Mouse (Mus musculus) embryonic facial prominence, embryonic 12.5 days (tissue): ENCODE results near the gene Tmprss11f. TPM values are rescaled to one million over a fixed set of nuclear protein-coding genes. Genes with fewer than 3 reads are reported as not detected.
"Not testable (repeated sequence)": the region's sequence is repeated elsewhere in the genome, so short reads cannot be mapped to it uniquely, and the experiment has no call there.

ENCODE experiments used
- ATAC-seq: fragments of 200-750 bp; cut with Nextera tagmentation; 2 replicates; pipeline ENCODE4 v1.8.0; 2017; ENCODE audit not compliant: insufficient number of reproducible peaks, insufficient read depth, low FRiP score, low TSS enrichment
- H3K27ac ChIP-seq: fragments of 300-500 bp; sonication (generic); 2 replicates; pipeline ENCODE4 v1.5.1; 2016; ENCODE audit warnings: mild to moderate bottlenecking
- H3K27me3 ChIP-seq: fragments of 300-500 bp; sonication (generic); 2 replicates; pipeline ENCODE4 v1.6.1; 2016; ENCODE audit warnings: mild to moderate bottlenecking, moderate library complexity
- H3K36me3 ChIP-seq: fragments of 300-500 bp; sonication (generic); 2 replicates; pipeline ENCODE4 v1.6.1; 2016; ENCODE audit warnings: mild to moderate bottlenecking
- H3K4me1 ChIP-seq: fragments of 300-500 bp; sonication (generic); 2 replicates; pipeline ENCODE4 v1.6.1; 2016
- H3K4me2 ChIP-seq: fragments of 300-500 bp; sonication (generic); replicated peaks from 2 replicates; pipeline ENCODE4 v1.6.1; 2016; ENCODE audit warnings: mild to moderate bottlenecking, moderate library complexity
- H3K4me3 ChIP-seq: fragments of 300-500 bp; sonication (generic); 2 replicates; pipeline ENCODE4 v1.5.1; 2016; ENCODE audit warnings: mild to moderate bottlenecking
- H3K9ac ChIP-seq: fragments of 300-500 bp; sonication (generic); 2 replicates; pipeline ENCODE4 v1.6.1; 2016; ENCODE audit warnings: mild to moderate bottlenecking, moderate library complexity
- H3K9me3 ChIP-seq: fragments of 300-500 bp; sonication (generic); 2 replicates; pipeline ENCODE4 v1.6.1; 2016; ENCODE audit warnings: mild to moderate bottlenecking, moderate library complexity
- WGBS: fragments of 180-500 bp; shearing (Covaris S2); methylation state at CpG from one replicate; pipeline ENCODE4 v1.1.7; 2016; 5-methylcytosine and 5-hydroxymethylcytosine counted together
- polyA plus RNA-seq: library from polyadenylated mRNA; unstranded; fragments of >200 nt; fragmentation: Nextera tagmentation; extraction: Ambion mirVana; gene quantifications from 2 replicates; pipeline ENCODE4 v1.2.1, GENCODE M21; 2016

The Tmprss11f gene
- polyA plus RNA-seq, result 0.06 and 0.14 TPM in 2 replicates

- WGBS, result 68% methylated on average over 5 of the region's 5 CpGs
- Histone ChIP-seq H3K4me2 (no peak within 1 kb of the TSS), H3K27me3 (no peaks in the 10 kb centered on the region), H3K4me3 (no peak within 1 kb of the TSS), H3K27ac (no peak within 1 kb of the TSS), H3K9ac (no peak within 1 kb of the TSS), H3K9me3 (no peaks in the 10 kb centered on the region), H3K4me1 (no peaks in the 10 kb centered on the region), H3K36me3 (no peaks in the 10 kb centered on the region)
- no peak for ATAC-seq
Observed at GRCm38 (mm10) chr5:86632324-86632723, at the start of gene Tmprss11f. Tmprss11f (minus strand) TSS chr5:86632424.

GRCm38 (mm10) chr5:86676262-86676661 is 44.0 kb upstream of the Tmprss11f start, which contains the start of gene Tmprss11b:
Tmprss11b (minus strand) TSS chr5:86676362.
- Histone ChIP-seq H3K4me2 (no peak within 1 kb of the TSS), H3K9ac (no peak within 1 kb of the TSS), H3K4me1 (no peaks in the 10 kb centered on the region), H3K4me3 (no peak within 1 kb of the TSS), H3K9me3 (no peaks in the 10 kb centered on the region), H3K36me3 (no peaks in the 10 kb centered on the region), H3K27ac (no peak within 1 kb of the TSS), H3K27me3 (no peaks in the 10 kb centered on the region)
- no peak for ATAC-seq
- WGBS, result 66% methylated on average over 5 of the region's 5 CpGs

- not testable (repeated sequence) for H3K27ac ChIP-seq, H3K36me3 ChIP-seq, ATAC-seq, H3K4me1 ChIP-seq, H3K9ac ChIP-seq, H3K4me3 ChIP-seq, H3K27me3 ChIP-seq, H3K9me3 ChIP-seq, H3K4me2 ChIP-seq
- 31% methylated on average over 4 of the region's 4 CpGs for WGBS
Observed at GRCm38 (mm10) chr5:86649185-86649584, 17.0 kb upstream of the Tmprss11f start.

GRCm38 (mm10) chr5:86640795-86641194 is 8.6 kb upstream of the Tmprss11f start:
- H3K9ac ChIP-seq, result no peak overlapping the region
- no peaks in the 10 kb centered on the region for H3K4me1 ChIP-seq
- ATAC-seq, result no peak
- no peaks in the 10 kb centered on the region for H3K27me3 ChIP-seq
- no peak overlapping the region for H3K27ac ChIP-seq
- no peaks in the 10 kb centered on the region for H3K9me3 ChIP-seq
- 68% methylated on average over 3 of the region's 3 CpGs for WGBS
- H3K4me3 ChIP-seq, result no peak overlapping the region
- no peaks in the 10 kb centered on the region for H3K36me3 ChIP-seq
- no peak overlapping the region for H3K4me2 ChIP-seq

GRCm38 (mm10) chr5:86630700-86631099 is 1.5 kb downstream of the Tmprss11f start:
- no peak overlapping the region for H3K9ac ChIP-seq
- no peaks in the 10 kb centered on the region for H3K4me1 ChIP-seq
- no peak overlapping the region for H3K4me3 ChIP-seq
- H3K27ac ChIP-seq, result no peak overlapping the region
- WGBS, result 52% methylated on average over 2 of the region's 2 CpGs
- no peaks in the 10 kb centered on the region for H3K27me3 ChIP-seq
- H3K36me3 ChIP-seq, result no peaks in the 10 kb centered on the region
- H3K4me2 ChIP-seq, result no peak overlapping the region
- H3K9me3 ChIP-seq, result no peaks in the 10 kb centered on the region
- ATAC-seq, result no peak

- ATAC-seq, result no peak
- whole genome bisulfite sequencing, result 71% methylated on average over 1 of the region's 1 CpGs
- Histone ChIP-seq H3K4me3 (no peak overlapping the region), H3K27me3 (no peaks in the 10 kb centered on the region), H3K9me3 (no peaks in the 10 kb centered on the region), H3K27ac (no peak overlapping the region), H3K4me2 (no peak overlapping the region), H3K9ac (no peak overlapping the region), H3K4me1 (no peaks in the 10 kb centered on the region), H3K36me3 (no peaks in the 10 kb centered on the region)
Observed at GRCm38 (mm10) chr5:86621778-86622177, 10.4 kb downstream of the Tmprss11f start.

- no peak overlapping the region for H3K4me2 ChIP-seq
- H3K27ac ChIP-seq, result no peak overlapping the region
- no peak overlapping the region for H3K4me3 ChIP-seq
- H3K4me1 ChIP-seq, result no peaks in the 10 kb centered on the region
- 84% methylated on average over 3 of the region's 3 CpGs for WGBS
- ATAC-seq, result no peak
- no peak overlapping the region for H3K9ac ChIP-seq
- no peaks in the 10 kb centered on the region for H3K36me3 ChIP-seq
- H3K27me3 ChIP-seq, result no peaks in the 10 kb centered on the region
- no peaks in the 10 kb centered on the region for H3K9me3 ChIP-seq
Observed at GRCm38 (mm10) chr5:86585896-86586295, 46.3 kb downstream of the Tmprss11f start.

GRCm38 (mm10) chr5:86582618-86583017 is 49.6 kb downstream of the Tmprss11f start:
- Histone ChIP-seq H3K27ac (no peak overlapping the region), H3K4me1 (no peaks in the 10 kb centered on the region), H3K4me2 (no peak overlapping the region), H3K4me3 (no peak overlapping the region), H3K9ac (no peak overlapping the region), H3K27me3 (no peaks in the 10 kb centered on the region), H3K36me3 (no peaks in the 10 kb centered on the region), H3K9me3 (no peaks in the 10 kb centered on the region)
- no peak for ATAC-seq
- 85% methylated on average over 5 of the region's 5 CpGs for WGBS

- H3K9me3 ChIP-seq, result no peaks in the 10 kb centered on the region
- H3K27me3 ChIP-seq, result no peaks in the 10 kb centered on the region
- H3K9ac ChIP-seq, result no peak overlapping the region
- no peak overlapping the region for H3K27ac ChIP-seq
- no peaks in the 10 kb centered on the region for H3K4me1 ChIP-seq
- no peaks in the 10 kb centered on the region for H3K36me3 ChIP-seq
- whole genome bisulfite sequencing, result 79% methylated on average over 5 of the region's 5 CpGs
- no peak overlapping the region for H3K4me2 ChIP-seq
- no peak for ATAC-seq
- H3K4me3 ChIP-seq, result no peak overlapping the region
Observed at GRCm38 (mm10) chr5:86581998-86582397, 50.2 kb downstream of the Tmprss11f start.

- not testable (repeated sequence) for H3K27me3 ChIP-seq, H3K4me1 ChIP-seq, H3K9ac ChIP-seq, ATAC-seq, H3K4me2 ChIP-seq, H3K27ac ChIP-seq, H3K4me3 ChIP-seq, H3K9me3 ChIP-seq, H3K36me3 ChIP-seq
- 87% methylated on average over 8 of the region's 8 CpGs for WGBS
Observed at GRCm38 (mm10) chr5:86578761-86579160, 53.5 kb downstream of the Tmprss11f start.

- no peaks in the 10 kb centered on the region for H3K36me3 ChIP-seq
- H3K4me2 ChIP-seq, result no peak overlapping the region
- no peaks in the 10 kb centered on the region for H3K27me3 ChIP-seq
- no peak overlapping the region for H3K4me3 ChIP-seq
- H3K9ac ChIP-seq, result no peak overlapping the region
- no peak for ATAC-seq
- H3K4me1 ChIP-seq, result no peaks in the 10 kb centered on the region
- WGBS, result 97% methylated on average over 2 of the region's 2 CpGs
- no peaks in the 10 kb centered on the region for H3K9me3 ChIP-seq
- no peak overlapping the region for H3K27ac ChIP-seq
Observed at GRCm38 (mm10) chr5:86546693-86547092, 85.5 kb downstream of the Tmprss11f start.

- no peak overlapping the region for H3K27ac ChIP-seq
- H3K4me1 ChIP-seq, result no peaks in the 10 kb centered on the region
- H3K36me3 ChIP-seq, result no peaks in the 10 kb centered on the region
- ATAC-seq, result no peak
- H3K9me3 ChIP-seq, result no peaks in the 10 kb centered on the region
- H3K4me2 ChIP-seq, result no peak overlapping the region
- H3K27me3 ChIP-seq, result no peaks in the 10 kb centered on the region
- 75% methylated on average over 3 of the region's 3 CpGs for whole genome bisulfite sequencing
- no peak overlapping the region for H3K9ac ChIP-seq
- no peak overlapping the region for H3K4me3 ChIP-seq
Observed at GRCm38 (mm10) chr5:86540601-86541000, 91.6 kb downstream of the Tmprss11f start.

- 52% methylated on average over 2 of the region's 2 CpGs for WGBS
- no peaks in the 10 kb centered on the region for H3K9me3 ChIP-seq
- no peak overlapping the region for H3K4me3 ChIP-seq
- no peak overlapping the region for H3K27ac ChIP-seq
- no peak for ATAC-seq
- H3K4me2 ChIP-seq, result no peak overlapping the region
- no peak overlapping the region for H3K9ac ChIP-seq
- H3K27me3 ChIP-seq, result no peaks in the 10 kb centered on the region
- no peaks in the 10 kb centered on the region for H3K36me3 ChIP-seq
- H3K4me1 ChIP-seq, result no peaks in the 10 kb centered on the region
Observed at GRCm38 (mm10) chr5:86528725-86529124, 103.5 kb downstream of the Tmprss11f start.
